Mouse (Mus musculus): ENCODE measurements around the gene Mdh1. TPM values are rescaled to one million over a fixed set of nuclear protein-coding genes. Genes with fewer than 3 reads are reported as not detected.

Gene Mdh1
- polyA plus RNA-seq, 1 experiment from 2014 or later = 575 TPM

DNA sequence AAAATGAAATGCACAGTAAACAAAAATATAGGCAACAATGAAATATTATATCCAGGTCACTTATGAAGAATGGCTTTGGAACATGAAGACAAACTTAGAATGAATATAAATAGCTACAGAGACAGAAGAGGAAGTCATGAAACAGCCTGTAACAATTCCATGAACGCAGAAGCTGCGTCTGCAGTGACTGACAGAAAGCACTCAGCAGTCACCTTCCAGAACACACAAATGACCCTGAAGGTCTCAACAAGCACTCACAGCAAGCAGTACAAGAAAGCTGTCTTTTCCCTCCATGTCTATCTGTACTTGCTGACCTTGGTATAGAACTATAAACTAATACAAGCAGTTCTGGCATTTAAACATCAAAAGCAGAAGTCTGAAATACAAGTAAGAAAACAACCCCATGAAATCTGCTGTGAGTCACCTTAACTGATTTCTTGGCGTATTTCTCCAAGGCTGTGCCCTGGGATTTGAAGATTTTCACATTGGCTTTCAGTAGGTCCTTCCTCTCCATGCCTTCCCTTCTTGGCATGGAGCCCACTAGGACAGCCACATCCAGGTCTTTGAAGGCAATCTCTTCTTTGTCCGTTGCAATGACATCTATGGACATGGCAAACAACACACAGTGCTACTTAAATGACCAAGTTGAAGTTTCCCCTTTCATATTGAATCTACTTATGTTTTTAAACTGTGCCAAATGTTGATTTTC, 8.4 kb downstream of the Mdh1 start:
- H3K9me3 ChIP-seq = no peaks in the 10 kb centered on the region

DNA sequence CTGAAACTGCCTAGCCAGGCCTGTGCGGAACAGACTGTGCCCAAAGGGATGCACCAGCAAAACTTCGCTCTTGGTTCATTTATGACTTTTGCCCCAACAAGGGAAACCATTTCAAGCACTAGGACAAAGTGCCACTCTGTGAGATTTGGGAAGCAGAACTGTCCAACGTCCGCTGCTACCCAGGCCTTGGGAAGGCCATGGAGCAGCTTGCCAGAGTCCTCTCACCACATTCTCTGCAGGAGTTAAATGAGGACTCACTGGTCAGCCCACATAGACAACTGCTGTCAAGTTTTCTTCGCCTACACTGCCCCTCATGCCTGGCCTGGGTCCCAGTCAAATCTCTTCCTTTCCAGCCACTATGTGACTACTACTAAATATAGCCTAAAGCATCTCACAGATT, 10.8 kb downstream of the Mdh1 start:
- ATAC-seq (ENCODE audit: low FRiP score, low read depth) = no peak
- H3K36me3 ChIP-seq = peaks cover 72% of the 10 kb centered on the region

More for the DNA sequence above, 8.4 kb downstream of the Mdh1 start:
- Histone ChIP-seq H3K4me3 (no peak overlapping the region), H3K27ac (replicated peaks) (no peak overlapping the region), H3K4me1 (replicated peaks) (peaks cover 3% of the 10 kb centered on the region), H3K4me2 (no peak overlapping the region), H3K36me3 (peaks cover 61% of the 10 kb centered on the region), H3K27me3 (no peaks in the 10 kb centered on the region), H3K9ac (no peak overlapping the region)
- 88% methylated on average over 4 of the region's 4 CpGs for WGBS
- ATAC-seq (ENCODE audit: low FRiP score, low read depth) = no peak

DNA sequence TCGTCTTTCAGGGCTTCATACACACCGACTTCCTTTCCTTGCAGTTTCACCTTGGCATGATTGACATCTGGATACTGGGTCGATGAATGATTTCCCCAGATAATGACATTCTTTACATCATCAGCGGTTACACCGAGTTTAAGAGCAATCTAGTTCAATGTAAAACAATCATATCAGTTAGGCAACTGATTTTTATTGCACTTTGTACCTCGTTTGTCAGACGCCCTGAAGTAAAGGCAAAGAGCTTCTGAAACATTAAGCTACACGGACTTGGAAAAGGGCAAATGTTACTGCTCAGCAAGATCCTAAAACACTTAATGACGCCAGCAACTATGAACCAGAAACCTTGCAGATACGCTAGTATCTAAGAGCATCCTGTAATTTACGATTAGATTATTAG, 12.4 kb downstream of the Mdh1 start:
- H3K4me3 ChIP-seq = no peak overlapping the region
- H3K9me3 ChIP-seq = no peaks in the 10 kb centered on the region
- ATAC-seq (ENCODE audit: low FRiP score, low read depth) = no peak
- H3K27ac ChIP-seq (replicated peaks) = no peak overlapping the region
- WGBS = 89% methylated on average over 11 of the region's 11 CpGs
- peaks cover 61% of the 10 kb centered on the region for H3K36me3 ChIP-seq
- no peaks in the 10 kb centered on the region for H3K4me1 ChIP-seq (replicated peaks)
- H3K4me2 ChIP-seq = no peak overlapping the region
- H3K27me3 ChIP-seq = no peaks in the 10 kb centered on the region
- no peak overlapping the region for H3K9ac ChIP-seq

More for the DNA sequence above, 10.8 kb downstream of the Mdh1 start:
- Histone ChIP-seq H3K27ac (replicated peaks) (no peak overlapping the region), H3K4me1 (replicated peaks) (no peaks in the 10 kb centered on the region), H3K9ac (no peak overlapping the region), H3K9me3 (no peaks in the 10 kb centered on the region), H3K4me2 (no peak overlapping the region), H3K27me3 (no peaks in the 10 kb centered on the region), H3K4me3 (no peak overlapping the region)
- WGBS = 93% methylated on average over 5 of the region's 5 CpGs

DNA sequence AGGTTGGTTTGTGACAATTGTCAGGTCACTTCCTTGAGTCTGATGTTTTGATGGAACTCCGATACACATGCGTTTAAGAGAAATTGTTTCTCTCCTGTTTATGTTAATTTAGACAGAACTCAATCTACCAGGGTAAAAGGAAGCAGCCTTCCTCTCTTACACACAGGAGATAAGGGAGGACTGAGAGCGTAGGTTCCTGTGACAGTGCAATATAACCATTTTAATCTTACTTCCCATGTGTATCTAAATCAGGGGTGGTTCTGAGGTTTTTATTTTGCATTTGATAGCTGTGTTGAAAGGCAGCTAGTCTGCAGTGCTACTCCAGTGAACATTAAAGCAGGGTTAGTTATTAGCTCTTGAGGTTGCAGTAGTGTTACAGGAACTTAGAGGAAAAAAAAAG, 20.1 kb downstream of the Mdh1 start:
- Histone ChIP-seq H3K27ac (replicated peaks) (no peak overlapping the region), H3K9ac (no peak overlapping the region), H3K4me1 (replicated peaks) (no peaks in the 10 kb centered on the region), H3K9me3 (no peaks in the 10 kb centered on the region), H3K27me3 (no peaks in the 10 kb centered on the region), H3K4me2 (no peak overlapping the region), H3K36me3 (peaks cover 7% of the 10 kb centered on the region), H3K4me3 (no peak overlapping the region)
- ATAC-seq (ENCODE audit: low FRiP score, low read depth) = no peak
- WGBS = 83% methylated on average over 3 of the region's 3 CpGs

DNA sequence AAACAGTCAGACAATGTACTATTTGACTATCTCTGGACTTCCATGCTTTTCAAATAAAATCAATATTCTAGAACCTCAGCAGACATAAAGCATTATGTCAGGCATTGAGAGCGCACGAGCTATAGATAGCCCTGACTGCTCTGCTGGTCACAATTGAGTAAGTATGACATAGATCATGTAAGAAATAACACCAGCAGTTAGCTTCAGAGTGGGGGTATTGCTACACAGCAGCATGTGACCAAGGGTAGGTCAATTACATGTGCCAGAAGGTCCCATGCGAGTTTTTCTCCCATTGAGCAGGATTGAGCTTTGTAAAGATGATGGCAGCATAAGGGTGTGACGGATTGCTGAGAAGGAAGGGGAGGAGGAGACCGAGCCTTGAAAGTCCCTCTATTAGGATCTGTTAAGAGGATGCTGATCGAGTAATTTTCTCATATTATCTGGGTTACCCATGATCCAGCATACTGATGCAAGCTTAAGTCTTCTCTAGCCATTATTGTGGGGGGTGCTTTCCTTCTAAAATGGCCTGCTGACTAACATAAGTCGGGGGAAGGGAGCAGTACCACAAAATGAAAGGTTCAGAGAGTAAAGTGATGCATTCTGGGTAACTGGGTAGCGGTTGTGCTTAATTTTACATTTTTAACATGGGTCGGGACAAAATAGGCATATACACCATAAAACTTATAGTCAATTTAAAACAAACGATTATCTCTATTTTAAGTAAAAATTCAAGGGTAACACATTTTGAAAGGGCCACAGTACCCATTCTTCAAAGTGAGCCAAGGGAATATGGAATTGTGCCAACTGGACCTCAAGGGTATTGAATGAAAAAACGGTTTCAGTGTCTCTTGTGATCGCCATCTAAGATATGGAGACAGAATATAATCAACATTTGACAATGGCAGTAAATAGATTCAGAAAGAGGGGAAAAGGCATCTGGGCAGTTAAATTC, 21.7 kb downstream of the Mdh1 start:
- 84% methylated on average over 12 of the region's 12 CpGs for WGBS
- no peaks in the 10 kb centered on the region for H3K4me1 ChIP-seq (replicated peaks)
- no peak overlapping the region for H3K4me2 ChIP-seq
- no peaks in the 10 kb centered on the region for H3K27me3 ChIP-seq
- H3K4me3 ChIP-seq = no peak overlapping the region
- no peak overlapping the region for H3K27ac ChIP-seq (replicated peaks)
- H3K36me3 ChIP-seq = no peaks in the 10 kb centered on the region
- ATAC-seq (ENCODE audit: low FRiP score, low read depth) = no peak
- H3K9me3 ChIP-seq = no peaks in the 10 kb centered on the region
- no peak overlapping the region for H3K9ac ChIP-seq

DNA sequence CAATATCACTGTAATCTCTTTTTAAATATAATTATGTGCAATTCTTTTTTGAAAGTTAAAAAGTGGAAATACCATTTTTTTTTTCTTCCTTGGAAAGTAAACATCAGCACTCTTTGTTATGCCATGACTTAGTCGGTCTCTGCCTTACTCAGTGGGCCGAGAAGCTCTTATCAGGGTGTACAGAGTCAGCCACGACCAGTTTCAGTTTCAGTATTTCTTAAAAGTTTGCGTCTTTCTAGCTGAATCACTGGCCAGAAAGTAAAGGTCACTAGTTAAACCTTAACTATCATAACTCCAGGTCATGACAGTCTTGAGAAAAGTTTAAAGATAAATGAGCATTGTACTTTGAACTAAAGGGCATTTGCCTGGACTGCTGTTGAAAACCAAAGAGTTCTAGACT, 22.4 kb downstream of the Mdh1 start:
- no peaks in the 10 kb centered on the region for H3K27me3 ChIP-seq

DNA sequence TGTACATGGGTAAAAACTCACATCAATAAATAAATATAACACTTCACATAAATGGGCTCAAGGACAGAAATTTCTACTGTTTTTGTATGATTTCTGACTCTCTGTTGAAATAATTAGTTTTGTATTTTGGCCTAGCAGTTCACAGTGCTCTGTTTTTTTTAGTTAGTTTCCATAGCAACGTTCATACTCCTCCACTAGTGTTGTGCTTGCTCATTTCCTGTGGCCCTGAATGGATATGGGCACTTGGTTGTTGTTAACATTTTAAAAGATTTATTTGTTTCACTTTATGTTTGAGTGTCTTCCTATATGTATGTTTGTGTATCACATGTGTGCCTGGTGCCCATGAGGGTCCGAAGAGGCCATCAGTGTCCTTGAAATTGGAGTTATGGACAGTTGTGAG, 23.1 kb downstream of the Mdh1 start:
- Histone ChIP-seq H3K36me3 (no peaks in the 10 kb centered on the region), H3K9ac (no peak overlapping the region), H3K4me2 (no peak overlapping the region), H3K27me3 (no peaks in the 10 kb centered on the region), H3K4me1 (replicated peaks) (no peaks in the 10 kb centered on the region), H3K4me3 (no peak overlapping the region), H3K27ac (replicated peaks) (no peak overlapping the region), H3K9me3 (no peaks in the 10 kb centered on the region)
- whole genome bisulfite sequencing = 86% methylated on average over 2 of the region's 2 CpGs
- ATAC-seq (ENCODE audit: low FRiP score, low read depth) = no peak

More for the DNA sequence above, 22.4 kb downstream of the Mdh1 start:
- H3K9me3 ChIP-seq = no peaks in the 10 kb centered on the region
- H3K9ac ChIP-seq = no peak overlapping the region
- H3K4me3 ChIP-seq = no peak overlapping the region
- no peaks in the 10 kb centered on the region for H3K4me1 ChIP-seq (replicated peaks)
- ATAC-seq (ENCODE audit: low FRiP score, low read depth) = no peak
- no peak overlapping the region for H3K27ac ChIP-seq (replicated peaks)
- 89% methylated on average over 4 of the region's 4 CpGs for WGBS
- no peaks in the 10 kb centered on the region for H3K36me3 ChIP-seq
- H3K4me2 ChIP-seq = no peak overlapping the region

DNA sequence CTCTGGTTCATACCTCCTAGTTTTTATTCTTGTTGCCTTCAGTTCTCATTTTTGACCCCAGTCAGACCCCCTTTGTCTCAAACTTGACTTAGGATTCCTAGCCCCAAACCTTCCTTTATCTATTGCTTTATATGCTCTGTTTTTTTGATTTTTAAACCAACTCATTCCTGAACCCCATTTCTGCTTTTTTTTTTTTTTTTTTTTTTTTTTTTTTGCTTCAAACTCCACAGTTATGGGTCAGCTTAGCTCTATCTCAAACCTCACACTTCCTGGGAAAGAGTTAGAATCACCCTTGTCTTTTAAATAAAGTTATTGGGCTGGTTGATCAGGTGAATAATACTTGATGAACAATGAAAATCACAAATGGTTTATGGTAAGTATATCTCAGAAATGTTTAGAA, 24.6 kb downstream of the Mdh1 start:
- H3K9ac ChIP-seq = no peak overlapping the region
- no peak for ATAC-seq (ENCODE audit: low FRiP score, low read depth)
- H3K4me3 ChIP-seq = no peak overlapping the region
- no peak overlapping the region for H3K4me2 ChIP-seq
- no peaks in the 10 kb centered on the region for H3K9me3 ChIP-seq
- H3K27me3 ChIP-seq = no peaks in the 10 kb centered on the region
- H3K27ac ChIP-seq (replicated peaks) = no peak overlapping the region
- no peaks in the 10 kb centered on the region for H3K4me1 ChIP-seq (replicated peaks)
- H3K36me3 ChIP-seq = no peaks in the 10 kb centered on the region

DNA sequence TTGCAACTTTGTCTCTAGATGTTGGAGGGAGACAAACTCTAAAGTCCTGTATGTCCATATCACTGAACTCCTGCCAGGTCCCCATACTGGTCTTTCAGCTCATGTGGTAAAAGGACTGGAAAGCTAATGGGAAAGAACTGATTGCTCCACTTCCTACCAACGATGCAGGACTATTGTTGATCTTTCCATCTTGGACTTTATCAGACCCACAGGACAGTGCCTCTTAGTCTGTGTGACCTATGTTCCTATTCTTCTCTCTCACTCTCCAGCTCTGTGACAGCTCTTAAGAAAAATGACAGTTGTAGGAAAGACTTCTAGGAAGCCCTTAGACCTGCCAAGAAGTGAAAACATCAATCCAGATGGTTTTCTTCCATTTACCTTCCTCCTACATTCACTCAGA, 25.5 kb downstream of the Mdh1 start:
- Histone ChIP-seq H3K27me3 (no peaks in the 10 kb centered on the region), H3K27ac (replicated peaks) (no peak overlapping the region), H3K9me3 (no peaks in the 10 kb centered on the region), H3K4me2 (no peak overlapping the region), H3K9ac (no peak overlapping the region), H3K4me1 (replicated peaks) (no peaks in the 10 kb centered on the region), H3K4me3 (no peak overlapping the region), H3K36me3 (no peaks in the 10 kb centered on the region)
- whole genome bisulfite sequencing = 82% methylated on average over 1 of the region's 1 CpGs
- ATAC-seq (ENCODE audit: low FRiP score, low read depth) = no peak

DNA sequence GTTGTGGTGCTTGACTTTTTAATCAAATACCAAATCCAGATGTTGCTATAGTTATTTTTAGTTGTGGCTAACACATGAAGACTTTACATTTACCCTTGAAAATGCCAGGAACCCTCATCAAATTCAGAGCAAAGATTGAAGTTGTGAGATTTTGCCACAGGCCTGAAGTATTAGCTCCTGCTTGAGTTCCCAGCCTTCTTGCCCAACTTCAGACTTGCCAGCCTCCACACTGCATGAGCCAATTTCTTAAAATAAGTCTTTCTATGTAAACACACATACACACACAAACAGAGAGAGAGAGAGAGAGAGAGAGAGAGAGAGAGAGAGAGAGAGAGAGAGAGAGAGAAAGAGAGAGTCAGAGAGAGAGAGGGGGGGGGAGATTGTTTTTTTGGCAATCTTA, 26.2 kb downstream of the Mdh1 start:
- no peak overlapping the region for H3K4me3 ChIP-seq
- no peaks in the 10 kb centered on the region for H3K36me3 ChIP-seq
- no peak overlapping the region for H3K9ac ChIP-seq
- no peaks in the 10 kb centered on the region for H3K4me1 ChIP-seq (replicated peaks)
- H3K9me3 ChIP-seq = no peaks in the 10 kb centered on the region
- no peaks in the 10 kb centered on the region for H3K27me3 ChIP-seq
- H3K27ac ChIP-seq (replicated peaks) = no peak overlapping the region
- ATAC-seq (ENCODE audit: low FRiP score, low read depth) = no peak
- no peak overlapping the region for H3K4me2 ChIP-seq

DNA sequence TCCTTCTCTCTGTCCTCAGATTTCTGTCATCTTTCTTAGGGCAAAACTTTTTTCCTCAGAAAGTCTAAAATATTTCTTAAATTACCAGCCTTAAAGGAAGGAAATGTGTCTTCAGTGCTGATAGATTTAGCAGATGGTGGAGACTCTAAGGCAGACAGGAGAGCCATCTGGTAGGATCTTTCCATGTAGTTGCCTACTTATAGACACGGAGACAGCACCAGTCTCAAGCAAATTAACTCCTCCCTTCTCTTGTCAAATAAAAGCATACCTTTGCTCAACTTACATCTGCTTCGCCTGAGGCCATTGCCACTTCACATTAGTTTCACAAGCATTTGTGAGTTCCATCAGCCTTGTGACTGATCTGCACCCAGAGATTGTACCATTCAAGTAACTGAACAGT, 27.1 kb downstream of the Mdh1 start:
- H3K4me2 ChIP-seq = no peak overlapping the region
- no peaks in the 10 kb centered on the region for H3K4me1 ChIP-seq (replicated peaks)
- no peaks in the 10 kb centered on the region for H3K36me3 ChIP-seq
- H3K9ac ChIP-seq = no peak overlapping the region
- no peak overlapping the region for H3K27ac ChIP-seq (replicated peaks)
- H3K4me3 ChIP-seq = no peak overlapping the region
- ATAC-seq (ENCODE audit: low FRiP score, low read depth) = no peak
- no peaks in the 10 kb centered on the region for H3K9me3 ChIP-seq
- WGBS = 65% methylated on average over 2 of the region's 2 CpGs
- H3K27me3 ChIP-seq = no peaks in the 10 kb centered on the region

DNA sequence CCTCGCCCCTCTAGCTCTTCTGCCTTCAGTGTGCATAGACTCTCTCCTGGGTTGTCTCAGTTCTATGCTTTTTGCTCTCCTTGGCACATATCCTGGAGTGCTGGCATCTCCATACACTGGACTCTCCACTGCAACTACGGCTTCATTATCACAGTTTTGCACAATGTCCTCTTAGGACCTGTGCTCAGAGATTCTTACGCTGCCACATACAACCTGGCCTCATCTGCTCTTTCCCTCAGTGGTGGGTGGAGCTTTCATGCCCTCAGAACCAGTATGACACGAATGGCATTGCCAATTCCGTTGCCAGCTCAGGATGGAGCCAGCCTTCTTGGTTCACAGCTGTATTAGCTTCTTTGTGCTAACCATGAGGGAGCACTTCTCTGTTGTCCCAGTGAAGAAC, 29.4 kb downstream of the Mdh1 start:
- Histone ChIP-seq H3K27me3 (no peaks in the 10 kb centered on the region), H3K9me3 (no peaks in the 10 kb centered on the region), H3K4me2 (no peak overlapping the region), H3K4me1 (replicated peaks) (no peaks in the 10 kb centered on the region), H3K27ac (replicated peaks) (no peak overlapping the region), H3K9ac (no peak overlapping the region), H3K4me3 (no peak overlapping the region), H3K36me3 (no peaks in the 10 kb centered on the region)
- 81% methylated on average over 5 of the region's 5 CpGs for WGBS
- no peak for ATAC-seq (ENCODE audit: low FRiP score, low read depth)

Measured in hindbrain, embryonic 15.5 days (tissue).